Mouse (Mus musculus) brain, embryonic 14.5 days (tissue): ENCODE data around the gene Alg14. TPM values are rescaled to one million over a fixed set of nuclear protein-coding genes. Genes with fewer than 3 reads are reported as not detected.

Source experiments
- DNase-seq: peaks from one replicate; pipeline ENCODE4 v3.0.0-alpha.2; 2011; ENCODE audit warnings: low read depth
- CTCF ChIP-seq: fragments of 200-500 bp; IDR thresholded peaks from 2 replicates; pipeline ENCODE4 v1.5.1; 2012; ENCODE audit warnings: inconsistent platforms, mild to moderate bottlenecking, moderate library complexity, borderline replicate concordance; ENCODE audit not compliant: insufficient read depth, insufficient read length; ENCODE audit errors: extremely low read depth
- POLR2A ChIP-seq: fragments of 200-500 bp; IDR thresholded peaks from 2 replicates; pipeline ENCODE4 v1.6.1; 2012; ENCODE audit warnings: mild to moderate bottlenecking, inconsistent platforms, borderline replicate concordance; ENCODE audit not compliant: poor library complexity, insufficient read depth, insufficient read length, severe bottlenecking; ENCODE audit errors: extremely low read depth
- polyA plus RNA-seq: library from polyadenylated mRNA; depleted of rRNA; stranded (reverse); fragments of >200 nt; gene quantifications from 2 replicates; pipeline ENCODE4 v1.2.3, GENCODE M21; 2012

Alg14 gene
- polyA plus RNA-seq, 1 experiment: 16.0 TPM

DNA sequence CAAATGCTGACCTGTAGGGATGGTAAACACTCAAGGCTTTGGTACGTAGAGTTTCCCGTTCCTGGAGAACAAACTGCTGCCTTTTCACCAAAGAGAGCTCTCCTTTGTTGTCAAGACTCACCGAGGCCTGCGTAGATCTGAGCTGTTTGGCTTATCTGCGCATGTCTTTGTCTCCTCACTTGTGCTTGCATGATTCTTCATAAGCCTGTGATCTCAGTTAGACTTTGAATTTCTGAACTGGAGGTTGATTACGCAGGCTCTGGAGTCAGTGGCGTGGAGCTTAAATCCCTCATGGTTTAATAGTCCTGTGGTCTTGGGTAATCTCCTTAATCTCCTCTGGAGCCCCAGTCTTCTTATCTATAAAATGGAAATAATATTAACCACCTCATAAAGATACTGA, 51.7 kb downstream of the Alg14 start:
- DNase-seq: peak; percentile 25
- no peak for TF ChIP-seq CTCF
- TF ChIP-seq POLR2A: no peak

DNA sequence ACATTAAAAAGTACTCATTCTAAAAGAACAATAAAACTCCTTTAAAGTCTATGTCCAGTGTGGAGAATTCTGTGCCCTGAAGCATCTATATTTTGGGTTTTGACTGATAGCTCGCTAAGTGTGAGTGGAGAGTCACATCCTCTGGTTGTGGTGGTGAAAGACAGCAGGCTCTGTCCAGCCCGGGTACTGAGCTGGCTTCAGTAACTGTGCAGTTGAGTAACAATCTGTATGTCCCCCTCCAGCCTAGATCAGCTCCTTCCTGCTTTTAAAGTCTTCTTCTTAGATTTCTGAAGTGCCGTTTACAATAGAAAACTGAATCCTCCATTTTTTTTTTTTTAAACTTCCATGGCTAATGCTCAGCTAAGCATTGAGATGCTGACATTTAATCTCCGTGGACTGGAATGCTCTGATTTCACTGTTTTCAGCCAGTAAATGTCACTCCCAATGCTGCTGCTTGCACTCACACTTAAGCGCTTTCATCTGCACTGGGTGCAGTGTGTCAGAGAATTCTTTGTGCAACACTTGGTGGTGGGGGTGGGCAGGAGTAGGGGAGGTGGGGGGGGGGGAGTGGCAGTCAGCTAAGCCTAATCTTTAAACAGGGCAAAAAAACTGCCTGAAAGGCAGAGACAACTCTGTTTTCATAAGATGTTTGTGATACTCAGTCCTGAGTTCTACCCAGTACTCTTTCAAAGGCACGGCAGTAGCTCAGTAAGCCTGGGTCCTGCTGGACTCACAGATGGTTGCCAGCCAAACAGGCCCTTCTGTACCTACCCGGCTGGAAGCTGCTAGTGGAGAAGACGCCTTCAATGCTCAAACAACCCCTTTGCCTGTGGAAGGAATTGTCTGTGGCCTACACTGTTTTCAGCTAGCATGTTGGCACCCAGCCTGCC, 52.7 kb downstream of the Alg14 start:
- TF ChIP-seq POLR2A: no peak
- no peak for TF ChIP-seq CTCF
- peak; percentile 70 for DNase-seq

DNA sequence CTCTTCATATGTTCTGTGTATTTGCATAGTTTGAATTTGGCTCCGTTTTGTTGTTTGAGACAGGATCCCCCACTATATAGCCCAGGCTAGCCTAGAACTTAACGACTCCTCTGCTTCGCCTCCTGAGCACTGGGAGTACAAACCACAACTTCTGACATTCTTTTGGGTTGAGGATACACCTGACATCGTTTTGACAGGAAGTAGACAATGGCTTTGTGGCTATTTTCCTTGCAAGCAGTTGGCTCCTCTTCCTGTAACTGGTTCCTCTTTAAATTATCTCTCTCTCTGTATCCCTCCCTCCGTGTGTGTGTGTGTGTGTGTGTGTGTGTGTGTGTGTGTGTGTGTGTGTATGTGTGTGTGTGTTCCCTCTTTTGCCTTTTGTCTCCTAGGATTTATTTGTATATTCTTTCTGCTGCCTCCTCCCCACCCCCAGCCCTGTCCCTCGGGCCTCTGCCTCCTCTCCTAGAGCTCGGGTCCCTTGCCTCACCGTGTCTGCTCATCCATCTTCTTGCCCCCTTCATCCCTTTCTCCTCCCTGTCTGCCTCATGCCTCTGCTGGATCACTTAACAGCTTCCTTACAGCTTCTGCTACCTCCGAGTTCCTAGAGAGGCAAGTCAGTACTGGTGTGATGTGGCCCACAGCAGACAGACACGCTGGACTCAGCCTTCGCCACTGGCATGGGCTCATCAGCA, 53.5 kb downstream of the Alg14 start:
- TF ChIP-seq CTCF: no peak
- no peak for TF ChIP-seq POLR2A
- DNase-seq: no peak

DNA sequence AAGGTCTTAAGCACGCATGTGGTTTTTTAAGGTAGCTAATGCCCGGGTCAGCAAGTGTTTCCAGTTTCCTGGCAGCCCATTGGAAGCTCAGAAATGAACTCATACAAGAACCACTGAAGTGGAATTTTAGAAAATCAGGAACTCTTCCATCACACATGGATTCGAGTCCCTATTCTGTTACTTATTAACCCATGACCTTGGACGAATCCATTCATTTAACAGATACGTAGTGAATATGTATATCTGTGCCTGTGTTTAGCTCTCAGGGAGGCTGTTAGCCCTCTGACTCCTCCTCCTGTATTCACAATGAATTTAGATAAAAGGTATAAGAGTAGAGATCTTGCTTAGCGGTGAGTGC, 54.0 kb downstream of the Alg14 start:
- no peak for TF ChIP-seq POLR2A
- TF ChIP-seq CTCF: no peak
- DNase-seq: no peak

DNA sequence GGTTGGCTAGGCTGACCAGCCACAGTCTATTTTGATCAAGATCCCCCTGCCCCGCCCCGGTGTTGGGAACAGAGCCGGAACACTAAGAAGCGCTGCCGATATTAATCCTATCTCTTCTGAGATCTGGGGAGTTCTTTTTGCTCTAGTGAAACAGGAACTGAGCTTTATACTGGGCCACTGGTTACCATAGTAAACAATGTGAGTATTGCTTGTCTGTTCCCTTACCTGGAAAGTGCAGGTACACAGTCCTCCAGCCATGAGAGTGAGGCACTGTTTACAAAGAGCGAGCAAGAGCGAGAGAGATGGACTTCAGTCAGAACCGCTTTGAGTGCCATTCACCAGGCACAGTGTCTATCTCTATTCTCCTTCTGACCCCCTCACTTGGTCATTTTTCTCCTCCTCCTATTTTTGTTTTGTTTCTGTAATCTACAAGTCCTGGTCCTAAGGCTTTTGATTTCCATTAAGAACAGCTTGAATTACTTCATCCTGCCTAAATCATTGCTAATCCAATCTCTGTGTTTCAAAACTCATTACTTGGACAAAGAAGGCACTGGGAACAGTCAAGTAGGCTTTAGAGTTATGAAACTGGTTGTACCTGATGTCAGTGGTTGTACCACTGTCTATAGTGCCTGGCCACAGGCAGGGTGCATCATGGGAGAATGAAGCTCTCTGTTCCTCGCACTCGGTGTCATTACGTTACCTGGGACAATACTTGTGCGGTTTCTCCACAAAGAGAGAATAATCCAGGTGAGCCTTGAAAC, 55.1 kb downstream of the Alg14 start:
- TF ChIP-seq CTCF (no peak), POLR2A (no peak)
- DNase-seq: no peak

DNA sequence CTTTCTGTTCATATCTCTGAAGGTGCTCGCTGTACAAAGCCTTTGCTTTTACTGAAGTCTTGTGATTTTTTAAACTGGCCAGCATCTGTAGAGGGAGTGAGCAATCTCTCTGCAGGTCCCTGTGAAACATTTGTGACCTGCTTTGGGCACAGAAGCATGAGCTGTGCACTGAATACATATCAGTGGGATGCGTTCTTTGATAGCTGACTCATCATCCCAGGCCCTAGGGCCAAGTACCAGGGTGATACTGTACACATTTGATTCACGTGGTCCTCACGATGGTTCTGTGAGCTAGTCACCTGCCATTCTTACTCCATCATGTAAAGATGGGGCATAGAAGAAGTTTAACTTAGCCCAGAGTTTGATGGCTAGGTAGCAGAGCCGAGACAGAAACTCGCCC, 57.2 kb downstream of the Alg14 start:
- TF ChIP-seq POLR2A (no peak), CTCF (no peak)
- DNase-seq: peak; percentile 29

DNA sequence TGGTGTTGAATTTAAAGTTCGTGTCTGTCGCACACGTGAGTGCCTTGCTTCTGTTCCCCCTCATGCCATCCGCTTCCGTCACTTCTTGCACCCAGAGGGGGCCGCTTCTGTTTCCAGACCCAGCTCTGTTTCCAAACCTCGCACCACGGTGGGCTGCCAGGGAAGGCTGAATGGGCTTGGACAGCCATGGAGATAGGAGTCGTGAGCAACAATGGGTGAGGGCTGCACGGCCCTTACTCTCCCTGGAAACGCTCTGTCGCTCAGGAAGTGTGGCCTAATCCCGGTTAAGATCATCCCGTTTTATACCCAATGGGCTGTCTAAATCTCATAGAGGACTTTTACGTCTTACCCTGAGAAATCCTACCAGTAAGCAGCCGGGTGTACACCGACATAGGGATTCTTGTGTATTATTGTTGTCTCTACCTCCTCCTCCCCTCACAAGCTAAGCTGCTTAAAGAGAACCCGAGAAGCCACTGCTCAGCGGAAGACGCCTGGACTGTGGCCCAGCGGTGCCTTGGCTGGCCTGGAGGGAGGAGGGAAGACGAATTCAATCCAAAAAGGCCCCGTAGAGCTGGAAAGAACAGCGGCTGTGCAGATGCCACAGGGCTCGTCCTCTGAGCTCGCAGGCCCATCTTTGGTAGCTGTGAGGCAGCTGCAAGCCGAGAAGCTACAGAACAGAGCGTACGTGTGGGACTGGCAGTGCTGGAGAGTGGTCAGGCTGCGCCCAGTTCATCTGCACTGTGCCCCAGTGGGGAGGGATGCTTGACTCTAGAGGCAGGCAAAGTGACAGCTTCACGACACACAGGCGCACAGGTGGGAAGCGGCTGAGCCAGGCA, 58.0 kb downstream of the Alg14 start:
- peak; percentile 77 for DNase-seq
- TF ChIP-seq CTCF (no peak), POLR2A (no peak)

DNA sequence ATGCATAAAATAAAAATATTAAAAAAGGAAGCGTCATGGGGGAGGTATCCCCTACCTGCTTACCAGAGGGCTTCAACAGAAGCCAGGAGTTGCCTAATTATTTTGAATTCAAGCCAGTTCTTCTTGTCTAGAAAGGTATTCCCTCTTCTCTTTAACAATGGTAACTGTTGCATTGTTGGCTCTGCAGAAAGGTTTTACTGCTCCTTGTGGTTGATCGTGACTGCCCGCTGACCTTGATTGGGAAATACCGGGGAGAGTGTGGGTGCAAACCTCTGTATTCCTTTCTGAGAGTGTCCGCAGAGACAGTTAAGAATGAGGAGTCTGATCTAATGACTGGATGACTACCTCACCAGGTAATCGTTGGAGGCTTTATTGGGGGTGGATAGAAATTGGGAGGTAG, 59.7 kb downstream of the Alg14 start:
- no peak for DNase-seq
- no peak for TF ChIP-seq CTCF
- TF ChIP-seq POLR2A: no peak

DNA sequence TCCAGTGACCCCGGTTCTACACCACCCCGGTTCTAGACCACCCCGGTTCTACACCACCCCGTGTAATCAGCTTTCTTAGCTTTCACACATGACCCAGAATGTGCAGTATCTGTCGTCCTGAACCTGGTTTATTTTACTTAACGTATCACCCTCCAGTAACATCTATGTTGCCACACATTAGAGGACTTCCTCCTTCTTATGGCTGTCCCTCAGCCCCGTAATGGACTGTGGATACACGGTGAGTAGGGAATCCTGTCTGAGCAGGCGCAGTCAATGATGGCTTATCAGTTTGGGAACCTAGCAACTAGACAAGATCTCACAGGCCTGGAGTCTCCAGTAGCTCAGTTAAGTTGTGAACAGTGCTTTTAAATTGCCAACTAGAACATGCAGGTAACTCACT, 62.7 kb downstream of the Alg14 start:
- DNase-seq: no peak

DNA sequence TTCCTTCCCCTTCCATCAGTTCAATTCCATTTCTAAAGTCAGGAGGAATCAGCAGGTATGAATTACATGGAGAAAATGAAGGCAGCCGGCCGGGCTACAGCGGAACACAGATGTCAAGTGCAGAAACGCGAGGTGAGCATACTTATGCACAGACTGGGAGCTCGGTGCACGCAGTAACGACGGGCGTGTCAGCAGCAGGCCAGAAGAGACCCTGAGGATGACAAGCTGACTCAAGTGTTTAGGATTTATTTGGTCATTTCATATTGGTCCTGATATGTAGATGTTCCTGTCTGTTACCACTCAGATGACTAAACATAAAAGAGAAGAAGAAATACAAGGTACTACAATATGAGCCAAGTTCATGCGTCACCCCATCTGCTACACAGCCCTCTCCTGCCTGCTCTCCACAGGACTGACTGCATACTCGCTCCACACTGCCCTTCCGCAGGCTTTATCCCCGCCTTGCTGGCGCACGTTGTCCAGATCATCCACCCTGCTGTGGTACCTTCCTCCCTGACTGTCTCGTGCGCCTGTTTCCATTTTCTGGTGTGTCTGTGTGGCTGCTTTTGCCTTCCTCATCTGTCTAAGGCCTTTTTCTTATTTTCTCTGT, 63.4 kb downstream of the Alg14 start:
- TF ChIP-seq POLR2A (no peak), CTCF (no peak)
- no peak for DNase-seq

More for the DNA sequence above, 62.7 kb downstream of the Alg14 start:
- TF ChIP-seq CTCF: no peak
- TF ChIP-seq POLR2A: no peak

DNA sequence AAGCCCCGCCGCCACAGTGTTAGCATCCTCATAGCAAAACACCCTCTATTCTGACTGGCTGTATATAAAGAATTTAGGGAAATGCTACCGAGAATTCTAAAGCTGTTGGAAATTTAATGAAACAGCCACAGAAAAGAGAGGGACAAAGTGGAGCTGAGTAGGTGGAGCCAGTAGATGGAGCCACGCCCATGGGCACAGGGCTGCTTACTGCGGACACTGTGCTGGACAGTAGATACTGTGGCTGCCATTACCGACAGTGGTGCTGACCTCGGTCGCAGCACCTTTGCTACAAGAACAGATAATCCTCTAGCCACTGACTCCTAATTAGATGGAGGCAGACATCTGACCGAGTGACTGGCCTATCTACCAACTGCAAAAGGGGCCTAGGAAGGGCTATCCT, 64.0 kb downstream of the Alg14 start:
- TF ChIP-seq POLR2A: no peak
- no peak for TF ChIP-seq CTCF

DNA sequence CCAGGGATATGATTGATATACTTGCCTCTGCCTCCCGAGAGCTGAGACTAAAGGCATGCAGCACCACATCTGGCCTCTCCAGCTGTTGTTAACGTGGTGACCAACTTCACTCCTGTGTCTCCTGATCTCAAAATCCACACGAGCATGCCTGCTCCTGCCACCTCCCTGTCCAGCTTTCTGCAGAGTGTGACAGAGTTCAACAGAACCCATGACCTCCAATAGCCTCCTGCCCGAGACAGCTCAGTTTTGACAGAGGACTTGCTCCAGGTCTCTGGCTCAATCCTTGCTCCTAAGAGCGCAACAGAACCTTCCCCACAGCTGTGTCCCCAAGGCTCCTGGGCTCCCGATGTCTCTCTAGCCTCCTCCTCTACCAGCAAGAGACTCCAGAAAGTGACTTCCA, 64.5 kb downstream of the Alg14 start:
- TF ChIP-seq POLR2A (no peak), CTCF (no peak)
- DNase-seq: no peak

More for the DNA sequence above, 64.0 kb downstream of the Alg14 start:
- DNase-seq: no peak
